Mouse (Mus musculus): ENCODE measurements at regions not wholly inside any gene's neighbourhood (a gene's known extent, or its start where the extent isn't known, plus 50 kb on each side); places are given as distances from the start of the nearest gene placed in this dataset.

- no peak for DNase-seq (ENCODE audit: low read depth, low spot score)
Measured at GRCm38 (mm10) chr9:116511450-116511849, 336.3 kb upstream of the Tgfbr2 start.

DNA sequence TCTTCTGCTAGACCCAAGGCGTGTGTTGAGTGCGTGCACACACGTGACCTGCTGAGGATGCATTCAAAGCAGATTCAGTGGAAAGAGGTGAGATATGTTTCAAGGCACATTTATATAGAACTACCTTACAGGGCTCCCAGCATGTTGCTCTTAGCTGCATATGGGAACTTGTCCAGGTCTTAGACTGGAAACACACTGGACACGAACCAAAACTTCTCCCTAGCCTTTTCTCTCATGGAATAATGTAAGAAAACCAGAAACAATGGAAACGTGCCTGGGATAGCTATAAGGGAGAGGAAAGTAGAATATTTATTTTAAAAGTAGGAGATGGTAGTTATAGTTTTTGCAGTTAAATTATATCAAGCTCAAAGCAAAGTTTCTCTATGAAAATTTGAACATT lies 332.6 kb upstream of the Tgfbr2 start:
- DNase-seq (ENCODE audit: low read depth, low spot score), result no peak

GRCm38 (mm10) chr9:116502831-116503230 lies 327.7 kb upstream of the Tgfbr2 start:
- no peak for DNase-seq (ENCODE audit: low read depth, low spot score)

DNA sequence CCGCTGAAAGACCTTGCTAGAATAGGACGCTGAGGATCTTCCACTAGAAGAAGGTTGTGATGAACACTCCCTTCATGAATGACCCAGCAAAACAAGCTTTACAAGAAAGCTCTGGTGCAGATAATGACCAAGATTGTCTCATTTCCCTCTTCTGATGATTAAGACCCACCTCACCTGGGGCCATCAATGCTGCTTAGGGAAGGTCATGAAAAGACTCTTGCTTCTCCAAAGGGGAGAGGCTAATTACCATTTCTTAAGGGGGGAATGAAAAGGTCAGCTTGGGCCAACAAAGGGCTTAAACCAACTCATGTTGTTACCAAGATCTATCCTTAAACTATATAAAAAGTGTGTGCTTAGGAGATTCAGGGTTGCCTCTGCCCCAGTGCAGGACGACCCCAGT lies 325.8 kb upstream of the Tgfbr2 start:
- DNase-seq (ENCODE audit: low read depth, low spot score), result no peak

DNA sequence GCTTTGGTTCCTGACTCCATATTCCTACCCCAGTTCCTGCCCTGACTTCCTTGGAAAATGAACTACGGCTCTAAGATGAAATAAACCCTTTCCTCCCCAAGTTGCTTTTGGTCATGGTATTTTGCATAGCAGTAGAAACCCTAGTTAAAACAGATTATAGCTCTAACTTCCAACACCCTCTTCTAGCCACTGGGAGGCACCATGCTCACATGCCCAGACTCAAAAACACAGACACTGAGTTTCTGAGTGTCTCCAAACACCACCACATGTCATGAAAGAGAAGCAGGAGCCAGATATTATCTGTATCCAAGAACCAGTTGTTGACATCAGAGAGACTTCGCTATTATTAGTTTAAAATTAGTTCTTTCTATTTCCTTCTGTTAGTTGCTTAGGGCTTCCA lies 316.1 kb upstream of the Tgfbr2 start:
- DNase-seq (ENCODE audit: low read depth, low spot score), result no peak

GRCm38 (mm10) chr9:116489787-116490186 lies 314.6 kb upstream of the Tgfbr2 start:
- no peak for DNase-seq (ENCODE audit: low read depth, low spot score)

DNA sequence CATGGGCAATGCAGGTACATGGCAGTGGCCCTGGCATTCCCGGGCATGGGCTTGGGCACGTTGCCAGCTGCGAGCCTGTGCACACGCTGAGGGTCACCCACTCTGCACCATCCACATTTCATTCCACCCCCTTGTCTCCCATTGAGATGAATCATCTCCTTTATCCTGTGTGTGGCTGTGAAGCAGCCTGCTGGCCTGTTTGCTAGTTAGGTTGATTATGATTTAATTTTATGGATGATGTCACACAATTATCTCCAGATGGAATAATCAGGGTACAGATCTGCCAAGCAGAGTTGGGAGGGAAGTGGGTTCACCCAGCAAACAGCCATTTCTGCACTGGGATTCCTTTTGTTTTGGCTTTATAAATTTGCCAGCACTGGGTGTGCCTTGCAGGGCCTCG lies 314.1 kb upstream of the Tgfbr2 start:
- DNase-seq (ENCODE audit: low read depth, low spot score), result no peak

GRCm38 (mm10) chr9:116477309-116477708 lies 302.1 kb upstream of the Tgfbr2 start:
- DNase-seq (ENCODE audit: low read depth, low spot score), result no peak

DNA sequence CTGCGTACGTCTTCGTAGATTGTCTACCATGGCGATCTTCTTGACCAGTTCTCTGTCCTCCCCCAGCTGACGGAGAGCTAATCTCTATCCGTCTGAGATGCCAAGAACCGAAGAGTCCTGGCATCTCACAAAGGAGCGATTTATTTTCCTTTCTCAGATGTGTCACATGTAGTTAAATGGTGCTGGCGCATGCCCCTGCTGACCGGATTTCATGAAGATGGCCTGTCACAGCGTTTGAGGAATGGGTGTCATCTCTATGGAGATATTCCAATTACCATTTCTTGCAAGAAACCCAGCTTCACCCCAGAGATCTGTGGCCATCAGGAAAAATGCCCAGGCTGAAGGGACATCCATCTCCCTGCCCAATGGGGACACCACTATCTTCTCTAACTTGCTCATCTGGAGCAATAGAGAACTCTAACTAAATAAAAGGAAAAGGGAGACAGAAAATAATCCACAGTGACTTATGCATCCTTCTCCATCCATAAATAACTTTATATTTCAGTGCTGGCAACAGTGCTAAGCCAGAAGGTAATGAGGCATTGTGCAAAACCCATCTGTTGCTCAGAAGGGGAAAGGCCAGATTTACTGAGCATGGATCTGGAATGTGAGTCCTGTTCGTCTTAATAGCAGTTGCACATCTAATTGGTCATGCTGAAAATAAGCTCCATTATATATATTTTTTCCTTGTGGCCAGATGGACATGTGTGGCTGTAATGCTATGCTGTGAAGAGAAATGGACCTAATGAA lies 300.2 kb upstream of the Tgfbr2 start:
- DNase-seq (ENCODE audit: low read depth, low spot score), result no peak

GRCm38 (mm10) chr9:116472855-116473254 lies 297.7 kb upstream of the Tgfbr2 start:
- no peak for DNase-seq (ENCODE audit: low read depth, low spot score)

DNA sequence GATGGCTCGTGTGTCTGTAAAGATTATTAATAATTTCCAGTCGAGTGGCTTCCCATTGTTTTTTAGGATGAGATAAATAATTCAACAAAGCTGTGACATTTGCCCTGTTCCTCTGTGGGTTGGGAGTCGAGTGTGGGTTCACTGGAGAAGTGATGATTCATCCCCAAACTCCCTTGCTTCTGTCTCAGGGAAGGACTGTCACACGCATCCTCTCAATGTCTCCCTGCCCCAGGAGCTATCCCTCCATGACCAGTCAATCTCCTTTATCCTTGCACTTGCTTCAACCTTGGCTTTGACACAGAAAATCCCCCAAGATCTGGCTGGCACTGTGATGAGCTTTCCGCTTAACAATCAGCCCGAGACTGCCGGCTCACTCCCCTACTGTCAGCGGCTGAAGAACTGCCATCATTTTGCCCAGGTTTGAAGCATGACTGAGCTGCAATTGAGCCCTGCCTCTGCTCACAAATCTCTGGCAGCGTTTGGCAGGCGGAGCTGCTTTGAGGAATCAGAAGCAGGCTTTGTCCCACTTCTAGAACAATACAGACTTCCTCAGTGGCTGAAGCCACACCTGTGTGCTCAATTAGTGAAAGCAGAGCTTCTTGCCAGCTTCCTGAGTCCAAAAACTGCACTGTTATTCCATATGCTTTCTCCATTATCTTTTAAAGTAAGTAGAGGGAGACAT lies 293.6 kb upstream of the Tgfbr2 start:
- no peak for DNase-seq (ENCODE audit: low read depth, low spot score)

DNA sequence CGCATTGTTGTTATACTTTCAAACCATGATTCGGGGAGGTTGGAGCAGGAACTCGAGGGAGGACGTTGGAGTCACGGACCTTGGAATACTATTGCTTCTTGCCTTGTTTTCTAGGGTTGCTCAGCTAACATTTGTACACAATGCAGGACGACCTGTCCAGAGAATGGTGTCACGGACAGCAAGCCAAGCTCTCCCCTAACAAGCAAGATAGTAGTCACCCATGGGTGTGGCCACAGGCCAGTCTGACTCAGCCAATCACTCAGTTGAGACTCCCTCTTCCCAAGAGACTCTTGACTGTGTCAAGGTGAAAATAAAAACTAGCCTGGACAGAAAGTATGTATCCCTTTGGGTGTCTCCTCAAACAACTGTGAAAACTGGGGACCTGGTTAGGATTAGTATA lies 291.2 kb upstream of the Tgfbr2 start:
- DNase-seq (ENCODE audit: low read depth, low spot score), result no peak

DNA sequence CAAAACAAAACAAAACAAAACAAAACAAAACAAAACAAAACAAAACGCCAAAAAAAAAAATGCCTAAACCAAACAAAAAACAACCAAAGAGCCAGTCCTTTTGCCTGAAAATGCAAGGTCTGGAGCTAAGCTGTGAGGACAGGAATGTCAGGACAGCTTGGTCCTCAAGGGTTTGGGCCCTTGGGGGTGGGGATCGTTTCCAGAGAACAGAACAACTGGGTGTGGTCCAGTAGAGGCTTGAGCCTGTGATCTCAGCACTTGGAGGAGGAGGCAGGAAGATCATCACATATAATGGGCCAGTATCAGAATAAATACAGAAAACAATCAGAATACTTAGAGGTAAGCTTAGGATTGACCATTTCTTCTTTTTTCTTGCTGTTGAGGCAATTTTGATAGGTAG lies 289.5 kb upstream of the Tgfbr2 start:
- DNase-seq (ENCODE audit: low read depth, low spot score), result no peak

- DNase-seq (ENCODE audit: low read depth, low spot score), result no peak
Measured at GRCm38 (mm10) chr9:116462232-116462631, 287.1 kb upstream of the Tgfbr2 start.

- DNase-seq (ENCODE audit: low read depth, low spot score), result no peak
Measured at GRCm38 (mm10) chr9:116460022-116460421, 284.9 kb upstream of the Tgfbr2 start.

DNA sequence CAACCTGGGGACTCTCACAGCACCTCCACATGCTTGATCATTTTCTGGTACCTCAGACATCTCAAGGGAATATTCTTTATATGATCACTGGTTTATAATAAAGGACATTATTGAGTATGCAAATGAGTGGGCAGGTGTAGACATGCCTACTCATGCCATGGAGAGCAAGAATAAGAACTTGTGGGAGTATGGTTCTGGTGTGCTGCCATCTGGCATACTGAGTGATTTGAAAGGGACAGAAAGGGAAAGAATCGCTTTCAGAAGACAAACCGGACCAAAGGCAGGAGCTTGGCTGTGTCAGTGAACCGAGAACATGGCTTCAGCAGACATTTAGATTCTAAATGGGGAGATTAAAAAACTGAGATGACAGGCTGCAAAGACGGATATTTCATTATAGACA lies 276.9 kb upstream of the Tgfbr2 start:
- no peak for DNase-seq (ENCODE audit: low read depth, low spot score)

- no peak for DNase-seq (ENCODE audit: low read depth, low spot score)
Measured at GRCm38 (mm10) chr9:116450829-116451228, 275.7 kb upstream of the Tgfbr2 start.

DNA sequence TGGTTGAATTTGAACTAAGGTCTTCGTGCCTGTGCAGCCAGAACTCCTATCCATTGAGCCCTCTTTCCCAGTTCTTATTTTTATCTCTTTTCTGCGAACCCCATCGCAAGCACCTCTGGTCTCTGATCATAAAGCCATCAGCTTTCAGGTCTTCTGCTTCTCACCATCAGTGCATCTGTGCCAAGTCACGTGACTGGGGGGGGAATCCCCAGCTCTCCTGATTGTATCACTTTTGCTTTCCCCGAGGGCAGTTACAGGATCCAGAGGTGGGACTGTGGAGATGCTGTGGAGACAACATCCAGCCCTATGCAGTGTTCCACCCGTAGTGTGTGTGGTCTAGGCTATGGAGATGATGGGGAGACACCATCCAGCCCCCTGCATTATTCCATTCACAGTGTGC lies 272.6 kb upstream of the Tgfbr2 start:
- DNase-seq (ENCODE audit: low read depth, low spot score), result no peak

GRCm38 (mm10) chr9:116438580-116438979 lies 263.4 kb upstream of the Tgfbr2 start:
- DNase-seq (ENCODE audit: low read depth, low spot score), result no peak

DNA sequence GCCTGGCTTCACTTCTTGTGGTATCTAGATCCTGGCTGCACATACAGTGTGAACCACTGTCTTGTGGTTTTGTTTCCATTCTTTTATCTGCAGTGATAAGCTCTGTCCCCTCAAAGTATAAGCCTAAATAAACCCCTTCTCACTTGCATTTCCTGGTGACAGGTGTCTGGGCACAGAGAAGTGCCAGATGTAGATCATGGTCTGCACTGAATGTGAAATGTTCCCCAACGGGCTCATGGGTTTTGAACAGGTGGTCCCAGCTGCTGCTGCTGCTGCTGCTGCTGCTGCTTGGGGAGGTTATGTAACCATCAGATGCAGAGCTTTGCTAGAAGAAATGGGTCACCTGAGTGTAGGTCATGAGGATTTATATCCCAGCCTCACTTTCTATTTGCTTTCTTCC lies 259.3 kb upstream of the Tgfbr2 start:
- DNase-seq (ENCODE audit: low read depth, low spot score), result no peak

DNA sequence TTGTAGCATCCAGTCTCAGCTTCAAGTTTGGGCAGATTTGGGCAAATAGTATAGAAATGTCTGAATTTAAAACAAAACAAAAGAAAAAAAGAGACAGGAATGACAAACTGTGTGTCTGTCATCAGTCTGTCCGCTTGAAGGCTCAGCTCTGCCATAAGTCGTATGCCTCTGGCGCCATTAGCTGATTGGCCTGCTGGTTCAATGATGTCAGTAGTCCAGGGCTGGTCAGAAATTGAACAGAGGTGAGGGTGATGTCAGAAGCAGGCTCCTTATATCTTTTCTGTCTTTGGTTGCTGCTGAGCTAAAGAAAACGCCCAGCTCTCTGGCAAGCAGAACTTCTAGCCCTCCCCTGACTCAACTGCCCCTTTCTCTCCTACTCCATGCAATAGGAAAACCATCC lies 253.9 kb upstream of the Tgfbr2 start:
- DNase-seq (ENCODE audit: low read depth, low spot score), result no peak

- DNase-seq (ENCODE audit: low read depth, low spot score), result no peak
Measured at GRCm38 (mm10) chr9:116428475-116428874, 253.3 kb upstream of the Tgfbr2 start.

GRCm38 (mm10) chr9:116427278-116427677 lies 252.1 kb upstream of the Tgfbr2 start:
- no peak for DNase-seq (ENCODE audit: low read depth, low spot score)
